Mouse (Mus musculus): ENCODE data around the gene Cldn18. TPM values are rescaled to one million over a fixed set of nuclear protein-coding genes. Genes with fewer than 3 reads are reported as not detected.

Cldn18 gene
- polyA plus RNA-seq, 1 experiment from 2014 or later, result not detected

DNA sequence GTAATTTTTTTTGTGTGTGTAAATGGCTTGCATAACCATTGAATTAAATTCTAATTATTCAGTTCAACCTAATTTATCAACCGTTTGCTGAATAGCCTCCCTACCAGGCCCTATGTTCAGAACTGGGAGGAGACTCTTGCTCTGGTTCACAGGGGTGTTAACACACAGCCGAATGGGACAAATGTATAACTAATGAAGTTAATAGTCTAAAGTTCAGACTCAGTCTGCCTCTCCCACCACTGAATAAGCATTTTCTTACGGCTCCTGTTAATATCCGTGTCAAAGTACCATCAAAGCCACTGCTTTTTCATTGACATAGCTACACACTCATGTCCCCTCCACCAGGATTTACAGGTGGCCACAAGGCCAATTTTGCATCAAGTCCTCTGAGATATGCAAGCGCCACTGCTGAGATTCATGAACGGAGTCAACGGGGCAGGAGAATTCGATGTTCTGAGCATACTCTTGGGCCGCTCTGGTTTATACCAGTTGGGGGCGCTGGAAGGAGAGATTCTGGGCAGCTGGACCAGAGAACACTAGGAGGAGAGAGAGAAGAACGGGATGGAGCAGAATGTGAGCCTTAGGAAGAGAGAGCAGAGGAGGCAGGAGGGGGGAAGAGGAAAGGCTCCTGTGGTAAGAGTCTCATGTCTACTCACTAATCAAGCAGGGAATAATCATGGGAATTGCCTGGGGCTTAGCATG lies 9.5 kb downstream of the Cldn18 start:
- no peaks in the 10 kb centered on the region for H3K9me3 ChIP-seq (replicated peaks)
- H3K4me2 ChIP-seq, result no peak overlapping the region
- no peak overlapping the region for H3K9ac ChIP-seq (replicated peaks)
- H3K36me3 ChIP-seq, result no peaks in the 10 kb centered on the region
- no peaks in the 10 kb centered on the region for H3K27me3 ChIP-seq (replicated peaks)
- no peaks in the 10 kb centered on the region for H3K4me1 ChIP-seq
- no peak overlapping the region for H3K27ac ChIP-seq (replicated peaks)
- WGBS, result 66% methylated on average over 11 of the region's 11 CpGs
- ATAC-seq (ENCODE audit: low FRiP score), result no peak
- H3K4me3 ChIP-seq (replicated peaks), result no peak overlapping the region

DNA sequence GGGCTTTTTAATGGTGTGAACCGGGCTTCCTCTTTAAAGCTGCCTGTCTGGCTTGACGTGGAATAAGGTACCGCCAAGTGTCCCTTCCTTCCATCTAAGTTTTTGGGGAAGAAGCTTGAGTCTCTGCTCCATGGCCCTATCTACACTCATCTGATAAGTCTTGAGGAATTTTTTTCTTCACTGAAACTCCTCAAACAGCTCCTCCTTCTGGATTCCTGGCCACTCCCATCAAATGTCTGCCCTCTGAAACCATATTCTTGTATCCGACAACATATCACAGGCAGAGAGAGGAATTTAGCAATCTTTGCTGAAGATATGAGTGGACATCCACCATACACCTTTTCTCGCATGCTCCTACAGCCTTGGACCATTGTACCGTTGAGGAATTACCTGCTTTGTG lies 10.8 kb downstream of the Cldn18 start:
- no peak overlapping the region for H3K9ac ChIP-seq (replicated peaks)
- WGBS, result 93% methylated on average over 6 of the region's 6 CpGs
- H3K9me3 ChIP-seq (replicated peaks), result no peaks in the 10 kb centered on the region
- no peaks in the 10 kb centered on the region for H3K27me3 ChIP-seq (replicated peaks)
- ATAC-seq (ENCODE audit: low FRiP score), result no peak
- no peak overlapping the region for H3K4me2 ChIP-seq
- H3K4me3 ChIP-seq (replicated peaks), result no peak overlapping the region
- H3K4me1 ChIP-seq, result no peaks in the 10 kb centered on the region
- H3K27ac ChIP-seq (replicated peaks), result no peak overlapping the region
- H3K36me3 ChIP-seq, result no peaks in the 10 kb centered on the region

DNA sequence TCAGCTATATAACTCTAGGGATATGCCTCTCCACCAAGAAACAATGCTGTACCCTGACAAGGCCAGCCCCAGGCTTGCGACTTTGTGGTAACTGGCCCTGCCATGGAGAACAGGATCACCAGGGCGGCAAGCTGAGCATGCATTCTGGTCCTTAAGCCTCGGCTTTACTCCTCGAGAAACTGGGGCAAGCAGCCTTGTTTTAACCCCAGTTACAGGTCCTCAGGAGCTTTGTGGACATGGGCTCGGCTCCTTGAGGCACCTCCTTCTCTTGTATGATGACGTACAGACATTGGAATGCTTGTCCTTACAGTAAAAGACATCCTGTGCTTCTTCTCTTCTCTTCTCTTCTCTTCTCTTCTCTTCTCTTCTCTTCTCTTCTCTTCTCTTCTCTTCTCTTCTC lies 13.4 kb downstream of the Cldn18 start:
- Histone ChIP-seq H3K36me3 (no peaks in the 10 kb centered on the region), H3K4me3 (replicated peaks) (no peak overlapping the region), H3K27me3 (replicated peaks) (no peaks in the 10 kb centered on the region), H3K4me2 (no peak overlapping the region), H3K4me1 (no peaks in the 10 kb centered on the region), H3K27ac (replicated peaks) (no peak overlapping the region), H3K9ac (replicated peaks) (no peak overlapping the region), H3K9me3 (replicated peaks) (no peaks in the 10 kb centered on the region)
- WGBS, result 86% methylated on average over 6 of the region's 6 CpGs
- ATAC-seq (ENCODE audit: low FRiP score), result no peak

DNA sequence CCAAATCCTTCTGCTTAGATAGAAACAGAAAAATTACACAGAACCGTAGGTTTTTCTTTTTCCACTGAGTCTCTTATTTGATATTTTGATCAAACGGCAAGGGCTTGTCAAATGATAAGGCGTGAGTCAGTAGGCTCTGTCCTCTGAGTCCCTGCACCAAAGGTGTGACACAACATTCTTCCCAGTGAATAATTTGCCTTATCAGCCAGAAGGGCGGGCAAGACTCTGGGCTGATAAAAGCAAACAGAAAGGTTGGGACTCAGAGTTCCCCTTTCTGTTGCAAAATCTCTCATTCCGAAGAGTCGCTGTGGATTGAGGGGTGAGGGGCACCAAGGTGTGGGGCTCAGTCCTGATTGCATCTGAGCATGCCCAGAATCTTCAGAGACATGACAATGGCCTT lies 14.9 kb downstream of the Cldn18 start:
- H3K9me3 ChIP-seq (replicated peaks), result no peaks in the 10 kb centered on the region
- WGBS, result 94% methylated on average over 6 of the region's 6 CpGs
- H3K27me3 ChIP-seq (replicated peaks), result no peaks in the 10 kb centered on the region
- no peaks in the 10 kb centered on the region for H3K36me3 ChIP-seq
- no peak overlapping the region for H3K9ac ChIP-seq (replicated peaks)
- no peak for ATAC-seq (ENCODE audit: low FRiP score)
- no peak overlapping the region for H3K4me3 ChIP-seq (replicated peaks)
- H3K27ac ChIP-seq (replicated peaks), result no peak overlapping the region
- no peak overlapping the region for H3K4me2 ChIP-seq
- no peaks in the 10 kb centered on the region for H3K4me1 ChIP-seq

DNA sequence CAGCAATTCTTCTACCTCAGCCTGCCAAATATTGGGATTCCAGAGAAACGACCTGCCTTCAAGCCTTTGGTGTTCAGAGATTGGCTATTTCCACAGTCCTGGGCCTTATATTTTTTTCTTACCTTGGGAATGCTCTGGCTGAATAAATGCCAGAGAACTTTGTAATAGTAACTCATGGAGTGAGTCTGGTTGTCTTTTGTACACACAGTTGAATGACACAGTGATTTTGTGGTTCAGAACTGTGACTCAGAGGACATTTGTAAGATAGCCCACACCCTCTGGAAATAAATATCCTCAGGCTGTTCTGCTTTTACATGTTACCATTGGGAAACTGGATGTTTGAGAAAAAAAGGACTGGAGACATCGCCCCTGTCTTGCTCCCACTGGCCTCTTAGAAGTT lies 15.9 kb downstream of the Cldn18 start:
- H3K9ac ChIP-seq (replicated peaks), result no peak overlapping the region
- H3K27ac ChIP-seq (replicated peaks), result no peak overlapping the region
- no peaks in the 10 kb centered on the region for H3K4me1 ChIP-seq
- 83% methylated on average over 2 of the region's 2 CpGs for WGBS
- no peaks in the 10 kb centered on the region for H3K9me3 ChIP-seq (replicated peaks)
- H3K4me3 ChIP-seq (replicated peaks), result no peak overlapping the region
- no peaks in the 10 kb centered on the region for H3K36me3 ChIP-seq
- no peak overlapping the region for H3K4me2 ChIP-seq
- no peaks in the 10 kb centered on the region for H3K27me3 ChIP-seq (replicated peaks)
- no peak for ATAC-seq (ENCODE audit: low FRiP score)

DNA sequence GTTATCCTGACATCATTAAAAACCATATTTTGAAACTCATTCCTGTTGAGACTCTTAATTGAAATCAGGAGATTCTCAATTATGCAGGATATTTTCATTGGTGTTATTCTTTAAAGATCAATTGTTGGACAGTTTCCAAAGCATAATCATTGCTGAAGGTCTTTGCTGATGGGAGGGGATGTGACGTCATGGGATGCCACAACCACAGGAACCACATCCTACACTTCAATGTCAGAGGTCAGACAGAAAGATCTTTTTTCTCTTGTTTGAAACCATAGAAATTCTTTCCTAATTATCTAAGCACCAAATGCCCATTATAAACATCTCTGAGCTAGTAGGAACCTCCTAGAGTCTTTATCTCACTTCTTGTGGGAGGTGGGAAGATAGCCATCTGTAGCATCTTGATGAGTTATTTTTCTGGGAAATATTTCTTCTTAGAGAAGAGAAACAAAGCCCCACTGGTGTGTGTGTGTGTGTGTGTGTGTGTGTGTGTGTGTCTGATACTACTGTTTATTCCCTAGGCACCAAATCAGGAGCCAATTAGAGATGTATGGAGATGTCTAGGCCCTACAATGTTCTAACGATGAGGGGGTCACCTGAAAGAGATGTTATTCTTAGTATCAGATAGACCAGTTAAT lies 17.2 kb downstream of the Cldn18 start:
- H3K27me3 ChIP-seq (replicated peaks), result no peaks in the 10 kb centered on the region
- ATAC-seq (ENCODE audit: low FRiP score), result no peak
- H3K9ac ChIP-seq (replicated peaks), result no peak overlapping the region
- H3K27ac ChIP-seq (replicated peaks), result no peak overlapping the region
- no peak overlapping the region for H3K4me3 ChIP-seq (replicated peaks)
- H3K4me1 ChIP-seq, result no peaks in the 10 kb centered on the region
- 81% methylated on average over 2 of the region's 2 CpGs for WGBS
- H3K4me2 ChIP-seq, result no peak overlapping the region
- H3K9me3 ChIP-seq (replicated peaks), result no peaks in the 10 kb centered on the region
- no peaks in the 10 kb centered on the region for H3K36me3 ChIP-seq

DNA sequence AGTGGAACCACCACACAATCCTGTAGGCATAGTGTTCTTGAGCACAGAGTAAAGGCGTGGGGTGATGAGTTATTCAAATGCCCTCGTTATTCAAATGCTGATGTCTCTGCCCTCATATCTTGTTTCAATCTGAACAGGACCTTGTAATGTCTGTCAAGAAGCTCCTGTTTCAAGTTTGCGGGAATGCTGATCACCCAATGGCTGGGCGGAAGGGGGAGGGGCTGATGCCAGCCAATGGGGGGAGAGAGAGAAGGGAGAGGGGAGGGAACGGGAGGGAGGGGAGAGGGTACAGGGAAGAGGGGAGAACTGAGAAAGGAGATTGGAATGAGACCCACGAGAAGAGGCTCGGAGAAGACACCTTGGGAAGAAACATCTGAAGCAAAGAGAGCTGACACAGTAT lies 22.1 kb downstream of the Cldn18 start:
- ATAC-seq (ENCODE audit: low FRiP score), result no peak
- Histone ChIP-seq H3K36me3 (no peaks in the 10 kb centered on the region), H3K9me3 (replicated peaks) (no peaks in the 10 kb centered on the region), H3K27me3 (replicated peaks) (no peaks in the 10 kb centered on the region), H3K4me1 (no peaks in the 10 kb centered on the region), H3K9ac (replicated peaks) (no peak overlapping the region), H3K4me3 (replicated peaks) (no peak overlapping the region), H3K27ac (replicated peaks) (no peak overlapping the region), H3K4me2 (no peak overlapping the region)
- 65% methylated on average over 7 of the region's 7 CpGs for WGBS

DNA sequence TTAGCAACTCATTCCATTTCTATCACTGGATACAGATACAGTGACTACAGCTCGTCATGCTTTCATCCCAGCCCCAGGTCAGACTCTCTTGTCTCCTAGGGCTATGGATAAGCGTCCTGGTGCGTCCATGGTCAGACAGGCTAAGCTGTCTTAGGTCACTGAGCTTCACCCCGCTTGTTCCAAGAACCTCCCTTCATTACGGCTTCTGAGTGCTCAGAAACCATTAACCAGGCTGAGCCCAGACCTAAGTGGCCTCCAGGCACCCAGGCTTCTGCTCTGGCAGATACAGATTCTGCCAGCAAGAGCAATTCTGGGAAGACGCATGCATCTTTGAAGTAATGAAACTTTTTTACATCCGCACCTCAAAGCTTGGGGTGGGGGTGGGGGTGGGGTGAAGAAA lies 26.7 kb downstream of the Cldn18 start:
- Histone ChIP-seq H3K27ac (replicated peaks) (no peak overlapping the region), H3K4me2 (no peak overlapping the region), H3K4me1 (peaks cover 1% of the 10 kb centered on the region; the same call in 1 of the 2 replicates), H3K27me3 (replicated peaks) (no peaks in the 10 kb centered on the region), H3K9me3 (replicated peaks) (no peaks in the 10 kb centered on the region), H3K9ac (replicated peaks) (no peak overlapping the region), H3K36me3 (no peaks in the 10 kb centered on the region), H3K4me3 (replicated peaks) (no peak overlapping the region)
- WGBS, result 71% methylated on average over 7 of the region's 7 CpGs
- ATAC-seq (ENCODE audit: low FRiP score), result no peak

DNA sequence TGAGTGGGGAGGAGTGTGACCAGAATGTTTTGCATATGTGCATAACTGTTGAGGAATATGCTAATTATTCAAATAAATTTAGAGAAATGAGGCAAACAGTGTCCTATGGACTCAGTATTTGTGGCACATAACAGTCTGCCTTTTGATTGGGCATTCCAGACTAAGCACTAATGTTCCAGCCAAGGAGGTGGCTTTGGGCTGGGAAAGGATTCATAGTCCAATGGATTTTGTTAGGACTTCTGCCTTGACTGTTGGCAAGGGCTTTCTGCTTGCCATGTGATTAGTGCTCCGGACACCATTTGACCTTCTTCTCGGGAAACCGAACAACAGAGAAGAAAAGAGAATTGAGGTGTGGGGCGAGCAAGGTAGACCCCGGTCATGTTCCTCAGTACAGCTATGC lies 27.3 kb downstream of the Cldn18 start:
- Histone ChIP-seq H3K27me3 (replicated peaks) (no peaks in the 10 kb centered on the region), H3K9ac (replicated peaks) (no peak overlapping the region), H3K27ac (replicated peaks) (no peak overlapping the region), H3K36me3 (no peaks in the 10 kb centered on the region), H3K9me3 (replicated peaks) (no peaks in the 10 kb centered on the region), H3K4me2 (no peak overlapping the region), H3K4me1 (peaks cover 7% of the 10 kb centered on the region; the same call in 1 of the 2 replicates), H3K4me3 (replicated peaks) (no peak overlapping the region)
- WGBS, result 91% methylated on average over 5 of the region's 5 CpGs
- no peak for ATAC-seq (ENCODE audit: low FRiP score)

DNA sequence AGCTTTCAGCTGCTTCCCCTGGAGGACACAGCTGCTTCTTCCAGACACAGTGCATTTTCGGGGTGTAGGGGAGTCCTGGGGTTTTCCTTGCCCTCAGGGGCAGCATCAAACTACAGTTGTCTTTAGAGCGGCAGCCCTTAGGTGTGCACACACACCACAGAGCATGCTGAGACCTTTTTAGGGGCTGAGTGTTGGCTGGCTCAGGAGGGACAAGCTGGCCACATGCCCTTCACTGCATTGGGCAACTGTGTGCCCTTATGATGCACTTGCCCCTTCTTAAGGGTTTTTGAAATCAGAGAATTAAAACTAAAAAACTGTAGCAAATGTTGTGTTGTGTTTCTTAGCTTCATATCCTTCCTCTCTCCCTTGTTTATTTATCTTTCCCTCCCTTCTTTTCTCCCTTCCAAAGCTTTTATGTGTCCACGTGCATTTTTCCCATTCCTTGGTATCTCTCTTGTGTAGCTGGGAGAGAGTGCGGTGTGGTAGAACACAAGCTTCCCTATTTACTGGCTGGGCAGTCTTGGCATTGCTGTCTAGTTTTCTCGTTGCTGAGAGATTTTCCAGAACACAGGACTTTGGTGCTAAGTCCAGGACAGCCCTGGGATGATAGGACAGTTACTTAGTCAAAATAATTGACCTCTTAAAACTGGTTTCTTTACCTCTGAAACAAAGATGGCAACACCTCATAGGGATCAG lies 31.4 kb downstream of the Cldn18 start:
- no peak overlapping the region for H3K27ac ChIP-seq (replicated peaks)
- 74% methylated on average over 5 of the region's 5 CpGs for WGBS
- no peak overlapping the region for H3K4me3 ChIP-seq (replicated peaks)
- no peaks in the 10 kb centered on the region for H3K36me3 ChIP-seq
- H3K4me1 ChIP-seq, result peaks cover 15% of the 10 kb centered on the region; the same call in 1 of the 2 replicates
- no peak overlapping the region for H3K9ac ChIP-seq (replicated peaks)
- H3K9me3 ChIP-seq (replicated peaks), result no peaks in the 10 kb centered on the region
- no peak overlapping the region for H3K4me2 ChIP-seq
- no peaks in the 10 kb centered on the region for H3K27me3 ChIP-seq (replicated peaks)
- ATAC-seq (ENCODE audit: low FRiP score), result no peak

DNA sequence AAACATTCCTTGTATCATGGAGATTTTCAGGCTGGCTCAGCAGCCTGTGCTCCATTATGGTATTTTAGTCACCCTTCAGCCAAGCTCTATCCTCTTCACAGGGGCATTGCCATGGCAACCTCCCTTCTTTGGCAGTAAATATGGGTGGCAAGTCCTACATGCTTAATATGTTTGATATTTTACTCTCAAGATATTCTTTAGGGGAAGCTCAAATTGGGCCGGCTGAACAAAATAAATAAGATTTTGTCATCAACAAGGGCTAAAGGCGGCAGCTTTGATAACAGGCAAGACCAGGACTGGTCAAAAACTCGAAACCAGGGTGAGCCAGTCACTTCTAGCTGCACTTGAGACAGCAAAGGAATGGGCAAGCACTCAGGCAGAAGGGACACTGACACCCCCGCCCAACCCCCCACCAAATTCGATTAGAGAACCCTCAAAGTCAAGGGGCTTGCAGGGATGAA lies 32.0 kb downstream of the Cldn18 start:
- Histone ChIP-seq H3K4me2 (no peak overlapping the region), H3K4me3 (replicated peaks) (no peak overlapping the region), H3K9me3 (replicated peaks) (no peaks in the 10 kb centered on the region), H3K4me1 (peaks cover 15% of the 10 kb centered on the region; the same call in 1 of the 2 replicates), H3K27me3 (replicated peaks) (no peaks in the 10 kb centered on the region), H3K9ac (replicated peaks) (no peak overlapping the region), H3K36me3 (no peaks in the 10 kb centered on the region), H3K27ac (replicated peaks) (no peak overlapping the region)
- WGBS, result 67% methylated on average over 5 of the region's 5 CpGs
- no peak for ATAC-seq (ENCODE audit: low FRiP score)
